Mouse (Mus musculus) cerebellum, adult 9-10 months (tissue): ENCODE results near the gene Carmil1.

Source experiments
- DNase-seq: peaks from one replicate; pipeline ENCODE4 v3.0.0; 2022

Gene Carmil1

GRCm38 (mm10) chr13:24101157-24102130, 179.2 kb downstream of the Carmil1 start:
- DNase-seq, result no peak

GRCm38 (mm10) chr13:24100516-24101094, 180.0 kb downstream of the Carmil1 start:
- DNase-seq, result no peak

GRCm38 (mm10) chr13:24096573-24096972, 184.0 kb downstream of the Carmil1 start:
- DNase-seq, result no peak

- DNase-seq, result no peak
Measured at GRCm38 (mm10) chr13:24094825-24095547, 185.6 kb downstream of the Carmil1 start.

GRCm38 (mm10) chr13:24093108-24093507, 187.5 kb downstream of the Carmil1 start:
- no peak for DNase-seq

GRCm38 (mm10) chr13:24092073-24092472, 188.5 kb downstream of the Carmil1 start:
- no peak for DNase-seq

GRCm38 (mm10) chr13:24082153-24082552, 198.4 kb downstream of the Carmil1 start:
- peak; percentile 9 for DNase-seq

GRCm38 (mm10) chr13:24081698-24082097, 198.9 kb downstream of the Carmil1 start:
- DNase-seq, result peak; percentile 34

GRCm38 (mm10) chr13:24072588-24072987, 208.0 kb downstream of the Carmil1 start:
- no peak for DNase-seq

GRCm38 (mm10) chr13:24067553-24067952, 213.0 kb downstream of the Carmil1 start:
- no peak for DNase-seq

GRCm38 (mm10) chr13:24065536-24065935, 215.1 kb downstream of the Carmil1 start:
- no peak for DNase-seq

- DNase-seq, result no peak
Measured at GRCm38 (mm10) chr13:24062770-24063169, 217.8 kb downstream of the Carmil1 start.

GRCm38 (mm10) chr13:24055072-24055869, 225.3 kb downstream of the Carmil1 start:
- DNase-seq, result no peak

GRCm38 (mm10) chr13:24051496-24051895, 229.1 kb downstream of the Carmil1 start:
- DNase-seq, result no peak

- no peak for DNase-seq
Measured at GRCm38 (mm10) chr13:24050330-24050729, 230.3 kb downstream of the Carmil1 start.

- peak; percentile 89 for DNase-seq
Measured at GRCm38 (mm10) chr13:24049267-24050034, 231.1 kb downstream of the Carmil1 start.

GRCm38 (mm10) chr13:24048611-24049010, 232.0 kb downstream of the Carmil1 start:
- DNase-seq, result no peak

- no peak for DNase-seq
Measured at GRCm38 (mm10) chr13:24045271-24045670, 235.3 kb downstream of the Carmil1 start.

GRCm38 (mm10) chr13:24040221-24040620, 240.4 kb downstream of the Carmil1 start:
- DNase-seq, result no peak

- no peak for DNase-seq
Measured at GRCm38 (mm10) chr13:24037502-24037901, 243.1 kb downstream of the Carmil1 start.

- no peak for DNase-seq
Measured at GRCm38 (mm10) chr13:24036150-24036549, 244.4 kb downstream of the Carmil1 start.
